8 mouse cellular contexts compared by ENCODE assay signal in the genomic region with DNA sequence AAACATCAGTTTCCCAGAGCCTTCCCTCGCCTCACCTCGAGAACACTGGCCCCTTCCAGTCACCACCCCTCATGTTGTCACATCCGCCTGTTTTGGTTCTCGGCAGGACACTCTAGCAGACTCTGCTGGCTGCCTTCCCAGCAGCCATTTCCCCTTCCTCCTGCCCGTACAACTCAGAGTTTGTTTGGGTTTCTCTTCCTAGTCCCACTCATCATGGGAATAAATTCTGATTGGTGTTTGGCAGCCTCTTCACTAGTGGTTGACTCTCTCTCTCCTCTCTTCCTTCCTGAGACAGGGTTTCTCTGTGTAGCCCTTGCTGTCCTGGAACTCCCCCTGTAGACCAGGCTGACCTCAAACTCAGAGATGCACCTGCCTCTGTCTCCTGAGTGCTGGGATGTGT. TPM values are rescaled to one million over a fixed set of nuclear protein-coding genes. Genes with fewer than 3 reads are reported as not detected.
DNase-seq lines count a peak whose midpoint lies in the region; ATAC-seq and TF ChIP-seq lines count a peak whose summit lies in the region.

No protein-coding gene starts in this region.

- no peaks in the 10 kb centered on the region for H3K36me3 ChIP-seq in midbrain, postnatal 0 days (ENCODE audit: insufficient read depth, low read length)
- H3K36me3 ChIP-seq in midbrain, embryonic 16.5 days (ENCODE audit: control insufficient read depth, insufficient read depth, low read length) = no peaks in the 10 kb centered on the region
- H3K36me3 ChIP-seq in heart, postnatal 0 days (replicated peaks; ENCODE audit: control insufficient read depth, insufficient read depth, low read length) = no peaks in the 10 kb centered on the region
- no peaks in the 10 kb centered on the region for H3K36me3 ChIP-seq in forebrain, embryonic 13.5 days (ENCODE audit: poor library complexity, severe bottlenecking)

- peak; percentile 34 for DNase-seq in midbrain, postnatal 0 days (ENCODE audit: low spot score)
- peak; percentile 88 for DNase-seq in heart, postnatal 0 days (ENCODE audit: low spot score)
- peak; percentile 79 for DNase-seq in layer of hippocampus, adult 9-11 months
- peak; percentile 33 to 50 for DNase-seq in thymus, adult 18-20 months

- H3K9ac ChIP-seq in midbrain, postnatal 0 days (replicated peaks; ENCODE audit: low read length, poor library complexity, severe bottlenecking) = no peak overlapping the region
- H3K9ac ChIP-seq in midbrain, embryonic 16.5 days (ENCODE audit: low read depth, low read length) = no peak overlapping the region
- no peak overlapping the region for H3K9ac ChIP-seq in heart, postnatal 0 days (replicated peaks; ENCODE audit: low read depth, low read length)
- no peak overlapping the region for H3K9ac ChIP-seq in forebrain, embryonic 13.5 days

- no peak overlapping the region for H3K27ac ChIP-seq in midbrain, postnatal 0 days (ENCODE audit: low read depth, low read length)
- no peak overlapping the region for H3K27ac ChIP-seq in midbrain, embryonic 16.5 days (ENCODE audit: low read length)
- peak overlapping the region; percentile 38 for H3K27ac ChIP-seq in bone marrow macrophage, adult 2 months (ENCODE audit: insufficient read depth, low read depth, low read length)
- H3K27ac ChIP-seq in heart, postnatal 0 days (ENCODE audit: low read depth) = peak overlapping the region; percentile 60
- H3K27ac ChIP-seq in forebrain, embryonic 13.5 days = no peak overlapping the region

- TF ChIP-seq EP300 in heart, postnatal 0 days (IDR thresholded peaks at IDR 0.05; ENCODE audit: low read depth) = no peak

- no peaks in the 10 kb centered on the region for H3K4me1 ChIP-seq in midbrain, postnatal 0 days (ENCODE audit: insufficient read depth, low read length)
- no peaks in the 10 kb centered on the region for H3K4me1 ChIP-seq in midbrain, embryonic 16.5 days (ENCODE audit: control insufficient read depth, insufficient read depth, low read length)
- H3K4me1 ChIP-seq in bone marrow macrophage, adult 2 months (ENCODE audit: control insufficient read depth, insufficient read depth, low read length) = peaks cover 14% of the 10 kb centered on the region
- peaks cover 12% of the 10 kb centered on the region for H3K4me1 ChIP-seq in heart, postnatal 0 days (ENCODE audit: control insufficient read depth, insufficient read depth)
- H3K4me1 ChIP-seq in forebrain, embryonic 13.5 days = no peaks in the 10 kb centered on the region

- no peak for TF ChIP-seq POLR2A in bone marrow macrophage, adult 2 months (IDR thresholded peaks at IDR 0.05; ENCODE audit: borderline replicate concordance, low read depth, low read length)

- TF ChIP-seq CTCF in midbrain, postnatal 0 days (IDR thresholded peaks at IDR 0.05) = no peak
- TF ChIP-seq CTCF in bone marrow macrophage, adult 2 months (IDR thresholded peaks at IDR 0.05; ENCODE audit: low read depth, low read length) = no peak
- TF ChIP-seq CTCF in heart, postnatal 0 days (IDR thresholded peaks at IDR 0.05; ENCODE audit: low read depth) = peak; percentile 9; the same call in 1 of the 2 replicates

- no peaks in the 10 kb centered on the region for H3K27me3 ChIP-seq in midbrain, postnatal 0 days (ENCODE audit: insufficient read depth, low read length)
- no peaks in the 10 kb centered on the region for H3K27me3 ChIP-seq in midbrain, embryonic 16.5 days (ENCODE audit: control insufficient read depth, insufficient read depth, low read depth, low read length)
- no peaks in the 10 kb centered on the region for H3K27me3 ChIP-seq in heart, postnatal 0 days (ENCODE audit: control insufficient read depth, insufficient read depth, low read length)
- no peaks in the 10 kb centered on the region for H3K27me3 ChIP-seq in forebrain, embryonic 13.5 days

- H3K9me3 ChIP-seq in midbrain, postnatal 0 days (ENCODE audit: low read length) = no peaks in the 10 kb centered on the region
- no peaks in the 10 kb centered on the region for H3K9me3 ChIP-seq in midbrain, embryonic 16.5 days (replicated peaks; ENCODE audit: control insufficient read depth, low read length, poor library complexity, severe bottlenecking)
- H3K9me3 ChIP-seq in heart, postnatal 0 days (replicated peaks; ENCODE audit: control insufficient read depth, low read length) = no peaks in the 10 kb centered on the region
- H3K9me3 ChIP-seq in forebrain, embryonic 13.5 days (replicated peaks) = no peaks in the 10 kb centered on the region

- no peak overlapping the region for H3K4me3 ChIP-seq in midbrain, postnatal 0 days (ENCODE audit: low read depth, low read length)
- H3K4me3 ChIP-seq in midbrain, embryonic 16.5 days (ENCODE audit: low read depth, low read length) = no peak overlapping the region
- peak overlapping the region; percentile 12 for H3K4me3 ChIP-seq in bone marrow macrophage, adult 2 months (ENCODE audit: insufficient read depth, low read length)
- no peak overlapping the region for H3K4me3 ChIP-seq in heart, postnatal 0 days (ENCODE audit: low read depth, low read length)
- no peak overlapping the region for H3K4me3 ChIP-seq in forebrain, embryonic 13.5 days

- WGBS in midbrain, postnatal 0 days = 38% methylated on average over 5 of the region's 5 CpGs
- 45% methylated on average over 5 of the region's 5 CpGs for WGBS in midbrain, embryonic 16.5 days
- WGBS in heart, postnatal 0 days = 3% methylated on average over 5 of the region's 5 CpGs
- 41% methylated on average over 5 of the region's 5 CpGs for WGBS in forebrain, embryonic 13.5 days

- no peak overlapping the region for H3K4me2 ChIP-seq in midbrain, postnatal 0 days (ENCODE audit: low read depth, low read length, poor library complexity, severe bottlenecking)
- H3K4me2 ChIP-seq in midbrain, embryonic 16.5 days (ENCODE audit: low read length) = no peak overlapping the region
- no peak overlapping the region for H3K4me2 ChIP-seq in heart, postnatal 0 days (ENCODE audit: low read depth, low read length)
- no peak overlapping the region for H3K4me2 ChIP-seq in forebrain, embryonic 13.5 days

- ATAC-seq in midbrain, postnatal 0 days (ENCODE audit: low FRiP score) = no peak
- no peak for ATAC-seq in midbrain, embryonic 16.5 days
- ATAC-seq in heart, postnatal 0 days (ENCODE audit: insufficient read depth, low read depth) = peak; percentile 80
- peak; percentile 95 for ATAC-seq in megakaryocyte progenitor cell, adult 5-6 weeks (replicated peaks; ENCODE audit: poor library complexity)
- no peak for ATAC-seq in forebrain, embryonic 13.5 days

RNA-seq across cellular contexts. Expression of gene Ube2h, which starts 32.6 kb away (rescaled TPM):
- total RNA-seq in midbrain, postnatal 0 days (2014; rRNA removed) = 47.8 and 57.0 TPM in 2 replicates
- polyA plus RNA-seq in midbrain, postnatal 0 days (2015; fragmentation: Nextera tagmentation; extraction: Ambion mirVana) = 40.0 and 43.1 TPM in 2 replicates
- polyA plus RNA-seq in midbrain, embryonic 16.5 days (2015; fragmentation: Nextera tagmentation; extraction: Ambion mirVana) = 56.7 and 57.0 TPM in 2 replicates
- 38.6 and 39.4 TPM in 2 replicates for polyA plus RNA-seq in bone marrow macrophage, adult 2 months (2012; ENCODE audit: insufficient read depth, insufficient read length, missing spikeins)
- total RNA-seq in heart, postnatal 0 days (2014; rRNA removed; ENCODE audit: low replicate concordance) = 22.5 and 31.9 TPM in 2 replicates
- 30.4 and 32.4 TPM in 2 replicates for polyA plus RNA-seq in heart, postnatal 0 days (2015; fragmentation: Nextera tagmentation; extraction: Ambion mirVana)
- total RNA-seq in megakaryocyte progenitor cell, adult 5-6 weeks (2015) = 6.7 and 8.9 TPM in 2 replicates
- total RNA-seq in megakaryocyte progenitor cell, adult 5-6 weeks (2017) = 5.6 and 7.5 TPM in 2 replicates
- 52.6 and 55.8 TPM in 2 replicates for polyA plus RNA-seq in forebrain, embryonic 13.5 days (2015; fragmentation: Nextera tagmentation; extraction: Ambion mirVana)

RNA-seq across cellular contexts. Expression of gene Zc3hc1, which starts 53.9 kb away (rescaled TPM):
- total RNA-seq in midbrain, postnatal 0 days (2014; rRNA removed) = 43.2 and 53.9 TPM in 2 replicates
- 61.9 and 63.3 TPM in 2 replicates for polyA plus RNA-seq in midbrain, postnatal 0 days (2015; fragmentation: Nextera tagmentation; extraction: Ambion mirVana)
- polyA plus RNA-seq in midbrain, embryonic 16.5 days (2015; fragmentation: Nextera tagmentation; extraction: Ambion mirVana) = 66.8 and 72.4 TPM in 2 replicates
- polyA plus RNA-seq in bone marrow macrophage, adult 2 months (2012; ENCODE audit: insufficient read depth, insufficient read length, missing spikeins) = 16.7 and 18.9 TPM in 2 replicates
- total RNA-seq in heart, postnatal 0 days (2014; rRNA removed; ENCODE audit: low replicate concordance) = 35.0 and 40.4 TPM in 2 replicates
- 24.3 and 27.8 TPM in 2 replicates for polyA plus RNA-seq in heart, postnatal 0 days (2015; fragmentation: Nextera tagmentation; extraction: Ambion mirVana)
- 31.0 and 35.6 TPM in 2 replicates for total RNA-seq in megakaryocyte progenitor cell, adult 5-6 weeks (2015)
- 41.4 and 49.9 TPM in 2 replicates for total RNA-seq in megakaryocyte progenitor cell, adult 5-6 weeks (2017)
- polyA plus RNA-seq in forebrain, embryonic 13.5 days (2015; fragmentation: Nextera tagmentation; extraction: Ambion mirVana) = 69.2 and 77.7 TPM in 2 replicates

Comparison
In these comparisons a context has a peak if more than half of its experiments do, and no peak if none do; other contexts are left out.
1. ATAC-seq: peak in heart, postnatal 0 days (single experiment) and megakaryocyte progenitor cell, adult 5-6 weeks (single experiment); none in midbrain, postnatal 0 days (single experiment), midbrain, embryonic 16.5 days (single experiment) and forebrain, embryonic 13.5 days (single experiment).
2. DNase-seq: peak in every context shown above with its lines; median percentile 88 in heart, postnatal 0 days; 79 in layer of hippocampus, adult 9-11 months; 42 in thymus, adult 18-20 months; 34 in midbrain, postnatal 0 days.
3. H3K27ac ChIP-seq: peak in bone marrow macrophage, adult 2 months (single experiment) and heart, postnatal 0 days (single experiment); none in midbrain, postnatal 0 days (single experiment), midbrain, embryonic 16.5 days (single experiment) and forebrain, embryonic 13.5 days (single experiment).